Mouse (Mus musculus) ovary, adult 18-20 months (tissue): ENCODE data around the gene Erbin.

Source experiments
- DNase-seq: peaks from one replicate; pipeline ENCODE4 v3.0.0; 2022; ENCODE audit warnings: low spot score, mixed read lengths

Gene Erbin

DNA sequence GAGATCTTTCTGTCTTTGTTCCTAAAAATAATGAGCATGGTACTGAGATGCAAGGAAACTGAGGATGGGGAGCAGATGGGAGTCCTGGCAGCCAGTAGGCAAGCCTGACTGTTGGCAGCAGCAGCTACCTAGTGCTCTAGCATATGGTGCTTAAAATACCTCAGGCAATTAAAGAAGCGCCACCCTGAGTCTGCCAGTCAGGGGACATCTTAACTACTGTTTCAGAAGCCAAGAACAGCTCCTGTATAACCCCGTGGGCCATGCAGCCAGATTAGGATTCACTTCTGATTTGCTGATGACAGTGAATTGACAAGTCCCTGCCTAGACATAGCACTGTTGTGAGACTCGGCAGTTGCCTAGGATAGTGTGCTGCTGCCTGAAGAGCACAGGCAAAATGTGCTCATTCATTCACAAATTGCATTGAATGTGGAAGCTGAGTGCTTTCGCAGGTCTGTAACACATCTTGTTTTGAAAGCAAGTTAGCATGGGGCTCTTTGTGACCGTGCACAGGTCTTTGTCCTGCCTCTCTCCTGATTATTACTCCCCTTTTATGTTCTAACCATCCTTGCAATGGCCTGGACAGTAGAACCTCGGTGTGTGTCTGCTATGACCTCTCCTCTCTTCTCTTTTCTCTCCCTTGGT is 114.0 kb downstream of the Erbin start:
- no peak for DNase-seq

DNA sequence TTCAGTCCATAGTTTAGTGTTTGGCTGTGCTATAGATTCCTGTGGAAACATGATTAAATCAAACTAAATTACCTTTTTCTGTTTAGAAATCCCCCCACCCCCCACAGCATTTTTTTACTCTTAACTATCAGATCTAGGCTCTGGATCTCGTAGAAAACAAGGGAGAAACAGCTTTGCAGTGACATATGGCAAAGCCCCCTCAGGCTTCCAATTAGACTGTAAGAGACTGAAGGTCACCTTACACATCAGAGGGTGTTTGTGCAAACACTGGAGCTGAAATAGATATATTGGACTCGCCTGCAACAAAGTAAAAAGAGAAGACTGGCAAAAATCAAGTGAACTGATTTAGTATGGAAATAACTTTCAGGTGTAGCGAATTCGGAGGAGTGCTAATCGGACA is 116.6 kb downstream of the Erbin start:
- no peak for DNase-seq

DNA sequence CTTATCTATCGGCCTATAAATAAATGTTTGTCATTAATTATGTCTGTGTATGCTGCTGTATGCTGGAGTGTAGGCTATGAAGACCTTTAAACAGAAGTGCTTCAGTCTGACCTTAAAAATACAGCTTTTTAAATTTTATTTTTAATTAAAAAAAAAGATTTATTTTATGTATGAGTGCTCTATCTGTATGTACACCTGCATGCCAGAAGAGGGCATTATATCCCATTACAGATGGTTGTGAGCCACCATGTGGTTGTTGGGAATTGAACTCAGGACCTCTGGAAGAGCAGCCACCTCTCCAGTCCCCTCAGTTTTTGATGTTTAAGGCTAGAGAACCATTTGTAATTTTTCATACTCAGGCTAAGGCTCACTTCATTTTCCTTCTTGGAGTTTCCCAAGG is 119.3 kb downstream of the Erbin start:
- no peak for DNase-seq

DNA sequence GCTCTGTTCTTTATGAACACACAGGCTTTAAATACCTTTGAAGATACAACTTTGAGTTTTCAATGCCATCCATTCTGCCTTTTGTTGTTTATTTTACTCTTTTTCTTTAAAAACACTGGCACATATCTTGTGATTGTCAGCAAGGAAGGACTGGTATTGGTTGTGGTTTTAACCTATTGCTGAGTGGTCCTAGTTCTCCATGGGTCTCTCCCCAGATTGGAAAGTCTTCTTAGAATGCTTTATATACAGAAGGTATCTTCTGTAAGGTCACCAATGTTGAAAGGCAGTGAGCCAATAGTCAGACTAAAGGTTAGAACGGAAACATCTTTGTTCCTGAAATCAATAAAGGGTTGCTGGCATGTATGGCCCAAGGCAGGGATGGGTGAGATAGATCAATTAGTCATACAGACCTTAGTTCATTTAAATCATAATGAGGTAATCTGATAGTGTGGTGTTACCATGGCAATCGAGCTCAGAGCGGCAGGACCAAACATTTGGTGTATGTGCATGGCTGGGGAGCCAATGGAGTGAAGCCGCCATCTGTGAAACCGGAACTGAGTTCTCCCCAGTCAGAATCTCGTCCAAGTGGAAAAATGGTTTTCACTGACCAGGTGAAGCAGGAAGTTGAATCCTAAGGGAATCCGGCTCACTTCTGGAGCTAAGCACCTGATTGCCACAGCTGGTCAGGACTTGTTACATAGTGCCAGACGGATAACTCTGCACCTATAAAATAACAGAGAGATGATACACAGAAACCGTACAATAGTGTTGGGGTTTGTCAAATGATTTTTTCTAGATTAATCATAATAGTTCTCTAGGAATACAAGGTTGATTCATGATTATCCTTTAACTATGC is 125.4 kb downstream of the Erbin start:
- no peak for DNase-seq

DNA sequence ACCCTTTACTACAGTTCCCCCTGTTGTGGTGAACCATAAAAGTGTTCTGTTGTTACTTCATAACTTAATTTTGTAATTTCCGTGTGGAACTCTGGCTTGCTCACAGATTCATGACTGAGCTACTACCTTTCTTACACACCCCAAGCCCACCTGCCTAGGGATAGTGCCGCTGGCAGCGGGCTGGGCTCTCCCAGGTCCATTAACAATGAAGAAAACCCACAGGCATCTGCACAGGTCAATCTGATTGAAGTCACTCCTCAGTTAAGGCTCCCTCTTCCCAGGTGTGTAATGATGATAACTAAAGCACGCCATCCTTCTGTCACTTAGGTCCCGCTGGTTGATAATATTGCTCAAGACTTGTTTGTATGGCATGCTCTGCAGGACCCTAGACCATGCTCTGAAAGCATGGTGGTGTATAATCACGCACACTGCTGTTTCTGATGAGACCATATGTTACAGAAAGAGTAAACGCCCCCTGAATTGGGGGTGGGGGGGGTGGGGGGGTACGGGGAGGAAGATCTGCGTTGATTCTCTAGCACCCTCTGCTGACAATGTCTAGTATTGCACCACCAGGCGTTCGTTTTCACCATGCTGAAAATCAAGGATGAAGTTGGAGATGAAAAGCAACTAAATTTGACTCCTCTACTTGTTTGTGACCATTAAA is 140.3 kb downstream of the Erbin start:
- DNase-seq = no peak

DNA sequence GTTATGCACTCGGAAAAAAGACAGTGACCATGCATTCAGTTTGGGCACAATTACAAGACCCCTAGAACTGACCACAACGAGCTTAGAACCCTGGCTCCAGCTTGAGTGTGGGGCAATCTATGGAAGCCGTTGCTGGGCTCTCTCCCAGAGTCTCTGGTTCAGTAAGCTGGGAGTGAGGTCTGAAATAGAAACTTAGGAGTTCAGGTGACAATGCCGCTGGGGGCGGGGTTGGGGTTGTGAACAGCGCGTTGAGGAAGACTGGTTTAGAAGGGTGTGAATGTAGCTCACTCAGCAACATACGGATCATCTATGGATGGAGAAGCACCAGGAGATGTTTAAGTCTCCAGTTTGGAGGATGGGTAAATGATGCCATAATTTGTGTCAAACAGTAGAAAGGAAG is 143.2 kb downstream of the Erbin start:
- DNase-seq = no peak

DNA sequence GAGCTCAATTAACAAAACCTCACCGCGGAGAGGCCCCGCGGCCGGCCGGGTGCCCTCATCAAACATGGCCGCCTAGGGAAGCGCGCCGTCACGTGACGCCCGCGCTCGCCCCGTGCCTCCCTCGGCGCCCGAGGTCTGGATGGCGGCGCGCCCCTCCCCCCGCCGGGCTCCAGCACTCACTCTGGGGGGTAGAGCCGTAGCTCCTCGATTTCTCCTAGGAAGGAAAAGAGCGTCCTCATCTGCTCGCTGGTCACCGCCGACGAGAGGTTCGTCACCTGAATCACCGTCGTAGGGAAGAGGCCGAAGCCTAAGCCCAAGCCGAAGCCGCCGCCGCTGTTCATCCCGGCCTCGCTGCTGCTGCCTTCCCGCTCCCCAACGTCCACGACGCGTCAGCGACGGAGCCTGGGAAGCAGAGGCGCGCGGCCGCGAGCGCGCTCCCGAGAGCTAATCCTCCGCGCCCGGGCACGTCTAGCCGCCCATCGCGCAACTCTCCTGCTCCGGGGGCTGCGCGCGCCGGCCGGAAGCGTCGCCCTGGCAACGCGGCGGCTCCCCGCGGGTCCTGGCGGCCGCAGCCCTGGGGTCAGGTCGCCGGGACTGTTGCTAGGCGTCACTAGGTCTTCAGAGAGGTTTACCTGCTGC is 146.1 kb downstream of the Erbin start, which contains the start of gene Srek1:
Gene Srek1 (minus strand): TSS at position 490 of the 639 bp plus-strand sequence.
- peak; percentile 87 for DNase-seq

DNA sequence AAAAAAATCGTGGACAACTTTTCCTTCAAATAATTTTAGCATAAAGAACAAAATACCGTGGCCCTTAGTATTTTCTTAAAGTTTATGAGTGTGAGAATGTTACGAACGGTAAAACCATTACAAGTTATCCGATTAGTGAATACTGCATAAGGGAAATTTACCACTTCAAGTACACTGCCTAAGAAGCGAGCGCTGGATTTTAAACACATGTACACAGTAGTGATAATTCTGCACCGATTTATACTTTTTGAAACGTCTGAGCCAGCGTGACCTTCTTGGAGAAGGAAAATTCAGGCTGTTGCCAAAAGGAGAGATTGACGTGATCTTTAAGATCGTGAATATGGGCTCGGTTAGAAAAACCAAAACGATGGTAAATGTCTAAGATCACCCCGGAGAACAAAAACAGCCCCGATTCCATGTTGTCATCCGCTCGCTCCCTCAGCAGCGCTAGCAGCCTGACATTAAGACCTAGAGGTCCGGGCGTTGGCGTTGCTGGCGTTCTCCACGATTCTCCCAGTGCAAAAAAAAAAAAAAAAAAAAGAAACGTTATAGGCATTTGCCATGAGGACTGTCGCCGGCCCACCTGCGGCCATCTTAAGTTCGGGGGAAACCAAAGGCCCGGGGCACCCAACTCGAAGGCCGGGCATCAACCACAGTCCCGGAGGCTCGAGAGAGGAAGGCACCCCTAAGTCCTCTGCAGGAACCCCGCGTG is 146.8 kb downstream of the Erbin start:
- DNase-seq = no peak

DNA sequence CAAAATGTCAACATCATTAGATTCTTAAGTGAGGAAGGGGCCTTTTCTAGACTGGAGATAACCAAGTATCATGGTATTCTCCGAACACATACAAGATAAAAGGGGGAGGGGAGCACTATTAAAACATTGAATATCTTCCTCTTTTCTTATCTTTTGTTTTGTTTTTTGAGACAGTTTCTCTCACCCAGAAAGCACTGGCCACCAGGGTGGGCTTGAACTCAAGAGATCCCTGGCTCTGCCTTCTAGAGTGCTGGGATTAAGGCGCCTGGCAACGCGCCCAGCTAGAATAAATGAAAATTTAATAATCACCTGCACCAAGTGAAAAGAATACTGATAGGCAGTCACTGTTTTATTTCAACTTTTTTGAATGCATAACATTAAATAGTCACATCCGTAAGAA is 147.4 kb downstream of the Erbin start:
- DNase-seq = no peak

DNA sequence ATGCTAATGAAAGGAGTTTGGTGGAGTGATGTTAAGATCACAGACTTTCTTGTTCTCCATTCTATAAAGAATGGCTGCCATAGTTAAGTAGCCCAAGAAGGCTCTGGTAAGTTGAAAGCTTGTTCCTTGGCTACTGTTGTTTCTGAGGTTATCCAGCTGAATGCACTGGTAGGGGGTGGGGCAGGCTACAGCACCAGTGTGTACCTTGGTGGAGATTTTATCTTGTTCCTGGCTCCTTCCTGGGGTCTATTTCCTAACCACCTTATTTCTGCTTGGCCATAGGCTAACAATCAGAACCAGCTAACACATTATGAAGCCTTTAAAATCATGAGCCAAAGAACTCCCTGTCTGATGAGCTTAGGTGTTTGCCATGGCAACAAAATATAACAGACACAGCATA is 149.5 kb downstream of the Erbin start:
- no peak for DNase-seq
